Mouse (Mus musculus) midbrain, embryonic 13.5 days (tissue): Measurements from ENCODE around the gene Col5a1. TPM values are rescaled to one million over a fixed set of nuclear protein-coding genes. Genes with fewer than 3 reads are reported as not detected.

Experiments used
- ATAC-seq: fragments of 200-750 bp; cut with Nextera tagmentation; 2 replicates; pipeline ENCODE4 v1.8.0; 2017; ENCODE audit warnings: mild to moderate bottlenecking, moderate TSS enrichment, moderate library complexity
- H3K27ac ChIP-seq: fragments of 300-500 bp; sonication (generic); 2 replicates; pipeline ENCODE4 v1.5.1; 2015; ENCODE audit warnings: inconsistent platforms, mild to moderate bottlenecking, moderate library complexity
- H3K27me3 ChIP-seq: fragments of 300-500 bp; sonication (generic); 2 replicates; pipeline ENCODE4 v1.6.1; 2015; ENCODE audit warnings: mild to moderate bottlenecking, inconsistent platforms
- H3K36me3 ChIP-seq: fragments of 300-500 bp; sonication (generic); 2 replicates; pipeline ENCODE4 v1.6.1; 2015; ENCODE audit warnings: mild to moderate bottlenecking, inconsistent platforms
- H3K4me1 ChIP-seq: fragments of 300-500 bp; sonication (generic); replicated peaks from 2 replicates; pipeline ENCODE4 v1.6.1; 2015; ENCODE audit warnings: inconsistent platforms
- H3K4me2 ChIP-seq: fragments of 300-500 bp; sonication (generic); replicated peaks from 2 replicates; pipeline ENCODE4 v1.6.1; 2015; ENCODE audit warnings: moderate library complexity, mild to moderate bottlenecking, inconsistent platforms
- H3K4me3 ChIP-seq: fragments of 300-500 bp; sonication (generic); replicated peaks from 2 replicates; pipeline ENCODE4 v1.5.1; 2015; ENCODE audit warnings: mild to moderate bottlenecking, inconsistent platforms
- H3K9ac ChIP-seq: fragments of 300-500 bp; sonication (generic); replicated peaks from 2 replicates; pipeline ENCODE4 v1.6.1; 2015; ENCODE audit warnings: mild to moderate bottlenecking, inconsistent platforms
- H3K9me3 ChIP-seq: fragments of 300-500 bp; sonication (generic); 2 replicates; pipeline ENCODE4 v1.6.1; 2016; ENCODE audit warnings: mild to moderate bottlenecking, inconsistent platforms
- WGBS: fragments of 180-500 bp; shearing (Covaris S2); methylation state at CpG from one replicate; pipeline ENCODE4 v1.1.7; 2015; 5-methylcytosine and 5-hydroxymethylcytosine counted together
- polyA plus RNA-seq: library from polyadenylated mRNA; unstranded; fragments of >200 nt; fragmentation: Nextera tagmentation; extraction: Ambion mirVana; gene quantifications from 2 replicates; pipeline ENCODE4 v1.2.1, GENCODE M21; 2015

The Col5a1 gene
- polyA plus RNA-seq, 1 experiment from 2014 or later = 9.2 TPM

DNA sequence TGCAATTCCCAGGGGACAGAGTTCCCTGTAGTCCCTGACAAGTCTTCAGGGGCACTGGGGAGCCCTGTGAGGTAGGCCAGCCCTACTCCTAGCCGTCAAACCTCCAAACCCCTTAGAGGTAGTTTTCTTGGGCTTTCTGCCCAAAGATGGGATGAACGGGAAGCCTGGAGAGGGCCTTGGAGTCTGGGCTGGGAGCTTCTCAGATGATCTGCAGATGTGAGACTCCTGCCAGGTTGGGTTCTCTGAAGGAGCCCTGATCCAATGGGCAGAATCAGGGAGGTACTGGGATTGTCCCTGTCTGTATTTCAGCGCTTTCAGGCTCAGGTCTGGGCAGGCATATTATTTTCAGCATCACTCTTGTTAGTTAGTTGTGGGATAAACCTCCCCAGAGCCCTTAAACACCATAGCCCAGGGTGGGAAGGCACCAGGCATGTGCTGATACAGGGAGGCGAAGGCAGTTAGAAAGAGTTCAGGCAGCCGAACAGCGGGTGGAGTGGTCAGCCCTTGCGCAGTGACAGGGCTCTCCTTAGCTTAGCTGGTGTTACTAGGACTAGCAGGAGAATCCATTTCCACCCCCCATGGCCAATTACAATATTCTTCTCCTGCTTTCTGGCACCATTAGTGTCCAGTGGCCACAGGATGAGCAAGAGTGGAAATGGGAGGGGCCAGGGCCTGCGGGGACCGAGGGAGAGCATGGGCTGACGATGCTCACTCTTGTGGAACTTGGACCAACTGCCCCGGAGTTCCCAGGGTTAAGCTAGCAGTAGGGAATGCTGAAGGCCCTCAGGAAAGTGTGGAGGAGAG is 1.4 kb downstream of the Col5a1 start:
- H3K4me3 ChIP-seq = peak overlapping the region; percentile 59
- peak overlapping the region; percentile 70 for H3K9ac ChIP-seq
- H3K9me3 ChIP-seq = no peaks in the 10 kb centered on the region
- H3K4me1 ChIP-seq = peaks cover 45% of the 10 kb centered on the region
- H3K4me2 ChIP-seq = peak overlapping the region; percentile 98
- peaks cover 25% of the 10 kb centered on the region for H3K27me3 ChIP-seq
- ATAC-seq = no peak
- no peak overlapping the region for H3K27ac ChIP-seq
- WGBS = 22% methylated on average over 11 of the region's 11 CpGs
- H3K36me3 ChIP-seq = no peaks in the 10 kb centered on the region

DNA sequence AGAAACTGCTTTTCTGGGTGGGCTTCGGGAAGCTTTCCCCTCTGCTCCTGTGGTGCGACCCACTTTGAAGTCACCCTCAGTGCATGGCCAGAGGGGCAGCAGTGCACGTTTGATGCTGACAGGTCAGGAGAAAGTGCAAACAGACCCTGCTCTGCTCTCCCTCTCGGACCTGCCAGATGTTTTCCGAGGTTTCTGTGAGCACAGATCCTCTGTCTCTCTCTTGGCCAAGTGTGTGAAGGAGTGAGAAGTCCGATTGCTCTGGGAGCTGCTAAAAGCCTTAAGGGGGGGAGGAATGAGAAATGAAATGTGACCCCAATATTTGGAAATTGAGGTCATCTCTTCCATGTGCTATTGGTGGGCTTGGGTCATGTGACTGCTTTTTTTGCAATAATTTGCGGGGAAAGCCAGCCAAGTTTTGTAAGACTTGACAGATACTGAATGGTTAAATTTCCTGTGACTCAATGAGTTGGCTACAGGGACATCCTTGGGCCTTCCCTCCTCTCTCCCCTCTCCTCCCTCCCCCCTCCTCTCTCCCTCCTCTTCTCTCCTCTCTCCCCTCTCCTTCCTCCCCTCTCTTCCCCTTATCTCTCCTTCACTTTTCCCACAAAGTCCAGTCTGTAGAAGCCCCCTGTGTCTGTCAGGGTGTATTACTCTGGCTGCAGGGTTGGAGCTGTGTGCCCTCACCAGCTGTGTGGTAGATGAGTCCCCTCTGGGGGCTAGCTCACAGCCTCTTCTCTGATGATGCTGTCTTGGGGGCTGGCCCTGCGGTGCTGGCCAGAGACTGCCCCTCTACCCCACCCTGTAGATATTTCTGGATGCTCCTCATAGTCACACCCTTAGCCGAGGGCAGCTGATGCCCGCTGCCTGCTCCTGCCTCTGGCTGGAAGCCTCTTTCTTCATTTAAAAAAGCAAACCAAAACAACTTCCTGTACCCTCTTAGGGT is 2.6 kb downstream of the Col5a1 start:
- Histone ChIP-seq H3K36me3 (no peaks in the 10 kb centered on the region), H3K27ac (no peak overlapping the region), H3K4me1 (peaks cover 45% of the 10 kb centered on the region), H3K9ac (no peak overlapping the region), H3K27me3 (peaks cover 23% of the 10 kb centered on the region), H3K9me3 (no peaks in the 10 kb centered on the region), H3K4me2 (peak overlapping the region; percentile 98), H3K4me3 (no peak overlapping the region)
- no peak for ATAC-seq
- 37% methylated on average over 10 of the region's 10 CpGs for WGBS

DNA sequence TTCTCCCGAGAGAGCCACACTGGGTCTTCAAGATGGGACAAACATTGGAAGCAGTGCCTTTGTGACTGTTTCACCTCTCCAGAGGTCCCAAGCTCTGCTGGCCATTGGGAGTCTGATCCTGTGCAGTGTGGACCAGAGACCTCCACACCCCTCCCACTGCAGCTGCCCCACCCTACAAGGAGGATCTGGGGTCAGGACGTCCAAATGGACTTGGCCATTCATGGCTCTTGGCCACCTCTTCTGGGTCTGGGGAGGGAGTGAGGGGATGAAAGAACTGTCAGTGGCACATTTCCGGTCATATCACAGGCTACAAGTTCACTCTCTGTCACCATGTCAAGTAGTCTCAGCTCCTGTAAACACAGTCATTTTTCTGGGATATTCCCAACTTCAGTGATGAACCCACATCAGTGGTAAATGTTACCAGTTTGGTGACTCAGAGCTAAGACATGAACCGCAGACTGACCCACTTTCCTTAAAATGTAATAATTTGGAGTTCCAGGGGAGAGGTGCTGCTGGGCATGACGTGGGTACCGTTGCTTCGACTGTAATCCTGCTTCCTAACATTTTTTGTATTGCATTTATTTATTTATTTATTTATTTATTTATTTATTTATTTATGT is 5.8 kb downstream of the Col5a1 start:
- Histone ChIP-seq H3K27me3 (peaks cover 16% of the 10 kb centered on the region), H3K4me3 (no peak overlapping the region), H3K9ac (no peak overlapping the region), H3K36me3 (no peaks in the 10 kb centered on the region), H3K27ac (no peak overlapping the region), H3K4me2 (no peak overlapping the region), H3K4me1 (peaks cover 25% of the 10 kb centered on the region), H3K9me3 (no peaks in the 10 kb centered on the region)
- no peak for ATAC-seq
- WGBS = 94% methylated on average over 7 of the region's 7 CpGs

DNA sequence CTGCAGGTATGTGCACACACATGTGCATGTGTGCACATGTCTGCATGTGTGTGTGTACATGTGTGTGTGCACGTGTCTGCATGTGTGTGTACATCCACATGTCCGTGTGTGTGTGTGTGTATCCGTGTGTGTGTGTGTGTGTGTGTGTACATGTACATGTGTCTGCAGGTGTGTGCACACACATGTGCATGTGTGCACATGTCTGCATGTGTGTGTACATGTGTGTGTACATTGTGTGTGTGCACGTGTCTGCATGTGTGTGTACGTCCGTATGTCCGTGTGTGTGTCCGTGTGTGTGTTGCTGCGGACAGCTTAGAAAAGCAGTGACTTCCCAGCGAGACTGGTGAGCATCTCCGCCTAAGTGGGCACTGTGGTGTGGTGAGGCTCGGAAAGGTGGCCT is 6.8 kb downstream of the Col5a1 start:
- WGBS = 95% methylated on average over 12 of the region's 12 CpGs
- H3K36me3 ChIP-seq = no peaks in the 10 kb centered on the region
- no peak overlapping the region for H3K4me3 ChIP-seq
- H3K27ac ChIP-seq = no peak overlapping the region
- no peak for ATAC-seq
- peaks cover 15% of the 10 kb centered on the region for H3K4me1 ChIP-seq
- no peaks in the 10 kb centered on the region for H3K9me3 ChIP-seq
- H3K9ac ChIP-seq = no peak overlapping the region
- H3K27me3 ChIP-seq = peaks cover 7% of the 10 kb centered on the region
- no peak overlapping the region for H3K4me2 ChIP-seq

DNA sequence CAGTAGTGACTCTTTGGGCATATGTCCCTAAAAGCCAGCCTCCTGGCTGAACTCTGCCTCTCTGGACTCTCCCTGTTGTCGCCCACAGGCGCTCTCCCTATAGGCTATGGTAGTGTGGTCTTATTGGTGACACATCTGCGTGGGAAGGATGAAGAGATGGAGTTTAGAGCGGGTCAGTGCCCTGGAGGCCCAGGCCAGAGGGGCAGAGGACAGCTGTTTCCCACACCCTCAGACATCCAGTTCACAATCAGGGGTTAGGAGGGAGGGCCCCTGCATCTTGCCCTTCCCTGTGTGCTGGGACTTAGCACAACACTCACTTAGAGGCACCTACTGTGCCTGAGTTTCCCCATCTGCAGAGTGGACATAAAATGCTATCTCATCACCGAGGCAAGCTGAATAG is 8.8 kb downstream of the Col5a1 start:
- Histone ChIP-seq H3K27ac (no peak overlapping the region), H3K4me2 (no peak overlapping the region), H3K36me3 (no peaks in the 10 kb centered on the region), H3K27me3 (no peaks in the 10 kb centered on the region), H3K9me3 (no peaks in the 10 kb centered on the region), H3K4me1 (no peaks in the 10 kb centered on the region), H3K9ac (no peak overlapping the region), H3K4me3 (no peak overlapping the region)
- ATAC-seq = no peak
- 84% methylated on average over 5 of the region's 5 CpGs for WGBS

DNA sequence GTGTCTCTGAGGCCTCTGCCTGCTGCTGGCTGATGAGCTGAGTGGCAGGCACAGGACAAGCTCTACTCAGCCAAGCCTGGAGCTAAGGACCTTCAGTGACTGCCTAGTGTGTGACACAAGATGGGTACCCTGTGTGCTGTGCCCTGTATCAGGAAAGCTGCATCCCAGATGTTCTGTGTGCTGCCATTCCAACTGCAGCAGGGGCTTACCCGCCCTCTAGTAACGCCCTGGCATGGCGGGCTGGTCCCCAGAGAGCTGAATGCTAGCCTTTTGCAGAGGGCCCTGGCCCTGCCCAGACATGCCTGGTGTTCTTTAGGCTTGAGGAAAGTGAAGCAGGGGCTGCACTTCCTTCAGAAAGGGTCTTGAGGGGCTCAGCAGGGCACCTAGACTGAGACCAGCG is 9.4 kb downstream of the Col5a1 start:
- no peak for ATAC-seq
- Histone ChIP-seq H3K4me1 (no peaks in the 10 kb centered on the region), H3K36me3 (no peaks in the 10 kb centered on the region), H3K9me3 (no peaks in the 10 kb centered on the region), H3K9ac (no peak overlapping the region), H3K27me3 (no peaks in the 10 kb centered on the region), H3K27ac (no peak overlapping the region), H3K4me3 (no peak overlapping the region), H3K4me2 (no peak overlapping the region)
- WGBS = 76% methylated on average over 4 of the region's 4 CpGs

DNA sequence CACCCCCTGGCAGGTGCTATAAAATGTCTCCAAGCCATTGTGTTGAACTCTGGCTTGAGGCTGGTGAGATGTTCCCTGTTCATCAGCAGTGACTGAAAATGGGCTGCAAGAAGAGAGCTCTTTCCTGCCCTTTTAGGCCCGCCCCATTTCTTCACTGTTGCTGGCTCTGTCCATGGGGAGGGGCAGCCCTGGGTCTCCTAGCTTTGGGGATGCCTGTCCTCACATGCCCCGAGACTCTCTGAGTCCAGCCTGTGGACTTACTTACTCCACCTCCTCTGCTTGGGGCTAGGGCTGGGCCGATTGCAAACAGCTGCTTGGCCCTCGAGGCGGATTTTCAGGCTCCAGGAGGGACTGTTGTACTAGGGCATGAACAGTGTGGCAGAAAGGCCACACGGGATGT is 10.9 kb downstream of the Col5a1 start:
- no peak overlapping the region for H3K4me2 ChIP-seq
- ATAC-seq = no peak
- no peak overlapping the region for H3K27ac ChIP-seq
- H3K4me3 ChIP-seq = no peak overlapping the region
- no peaks in the 10 kb centered on the region for H3K36me3 ChIP-seq
- no peak overlapping the region for H3K9ac ChIP-seq
- 0 out of 2 replicates have a peak, but pooled peaks cover 2% of the 10 kb centered on the region for H3K4me1 ChIP-seq
- no peaks in the 10 kb centered on the region for H3K27me3 ChIP-seq
- H3K9me3 ChIP-seq = no peaks in the 10 kb centered on the region
- 72% methylated on average over 6 of the region's 6 CpGs for WGBS

DNA sequence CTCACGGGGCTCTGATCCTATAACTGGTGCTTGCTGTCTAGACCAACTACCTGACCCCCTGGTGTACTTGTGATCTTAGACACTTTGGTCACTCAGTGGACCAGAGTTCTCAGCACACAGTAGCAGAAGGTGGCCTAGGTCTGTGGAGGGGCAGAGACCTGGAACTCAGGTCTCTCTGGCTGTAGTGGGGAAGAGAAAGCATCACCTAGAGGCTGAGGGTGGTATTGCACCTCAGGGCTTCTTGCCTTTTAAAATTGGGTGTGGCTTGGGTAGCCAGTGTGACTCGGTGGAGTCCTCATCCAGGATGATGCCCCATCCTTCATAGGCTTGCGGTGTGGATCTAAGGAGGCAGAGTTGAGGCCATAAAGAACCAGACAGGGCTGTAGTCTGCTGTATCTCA is 13.7 kb downstream of the Col5a1 start:
- ATAC-seq = no peak

DNA sequence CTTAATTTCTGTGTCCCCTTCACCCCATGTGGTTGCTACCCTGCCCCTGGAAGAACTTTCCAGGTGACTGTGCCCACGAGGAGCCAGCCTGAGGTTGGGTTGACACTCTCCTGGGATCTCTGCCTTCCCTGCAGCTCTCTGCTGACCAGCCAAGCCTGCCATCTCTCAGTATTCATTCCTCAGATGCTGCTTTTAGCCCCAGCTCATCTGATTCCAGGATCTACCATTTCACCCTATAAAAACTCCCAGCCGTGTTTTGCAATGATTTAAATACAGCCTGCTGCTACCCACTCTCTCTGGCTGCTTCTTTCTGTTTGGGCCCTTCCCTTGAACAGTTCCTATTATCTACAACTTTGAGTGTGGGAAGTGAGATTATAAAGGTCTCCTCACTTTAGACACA is 14.9 kb downstream of the Col5a1 start:
- Histone ChIP-seq H3K27me3 (no peaks in the 10 kb centered on the region), H3K4me3 (no peak overlapping the region), H3K9ac (no peak overlapping the region), H3K4me1 (0 out of 2 replicates have a peak, but pooled peaks cover 2% of the 10 kb centered on the region), H3K9me3 (no peaks in the 10 kb centered on the region), H3K36me3 (no peaks in the 10 kb centered on the region), H3K4me2 (no peak overlapping the region), H3K27ac (no peak overlapping the region)
- WGBS = 53% methylated on average over 2 of the region's 2 CpGs
- no peak for ATAC-seq

More for the DNA sequence above, 13.7 kb downstream of the Col5a1 start:
- no peaks in the 10 kb centered on the region for H3K27me3 ChIP-seq
- no peak overlapping the region for H3K4me3 ChIP-seq
- H3K36me3 ChIP-seq = no peaks in the 10 kb centered on the region
- H3K9me3 ChIP-seq = no peaks in the 10 kb centered on the region
- H3K4me2 ChIP-seq = no peak overlapping the region
- H3K4me1 ChIP-seq = 0 out of 2 replicates have a peak, but pooled peaks cover 2% of the 10 kb centered on the region
- no peak overlapping the region for H3K27ac ChIP-seq
- WGBS = 65% methylated on average over 3 of the region's 3 CpGs
- H3K9ac ChIP-seq = no peak overlapping the region

DNA sequence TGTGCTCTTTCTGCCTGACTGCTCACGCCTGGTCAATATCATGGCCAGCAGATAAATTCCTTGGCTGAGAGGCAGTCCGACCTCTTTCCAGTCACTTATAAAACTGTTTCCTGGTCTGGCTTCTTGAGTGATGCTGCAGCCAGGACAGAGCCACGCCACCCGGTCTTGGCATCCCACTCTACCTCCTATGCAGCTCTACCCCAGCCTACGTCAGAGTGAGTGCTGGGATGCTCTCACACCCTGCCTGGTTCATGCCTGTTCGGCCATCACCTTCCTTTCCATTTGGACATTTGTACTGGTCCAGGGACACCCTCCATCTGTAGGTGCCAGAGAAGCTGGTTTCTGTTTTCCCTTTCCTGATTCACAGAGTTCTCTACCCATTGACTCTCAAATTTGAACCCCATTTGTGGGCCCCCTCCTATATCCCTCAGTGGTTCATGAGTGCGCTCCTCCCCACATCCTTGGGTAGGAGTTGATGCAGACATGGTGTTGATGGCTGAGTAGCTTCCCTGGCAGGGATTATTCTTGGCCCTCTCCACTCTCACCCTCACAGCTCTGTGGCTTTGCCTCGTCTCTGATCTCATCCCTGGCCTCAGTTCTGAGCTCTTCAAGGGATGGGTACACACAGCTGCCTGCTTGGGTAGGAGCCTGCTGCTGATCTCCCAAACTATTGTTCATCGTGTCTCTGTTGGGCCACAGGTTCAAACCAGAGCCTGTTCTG is 15.5 kb downstream of the Col5a1 start:
- no peak overlapping the region for H3K9ac ChIP-seq
- WGBS = 78% methylated on average over 9 of the region's 9 CpGs
- 0 out of 2 replicates have a peak, but pooled peaks cover 2% of the 10 kb centered on the region for H3K4me1 ChIP-seq
- H3K27me3 ChIP-seq = no peaks in the 10 kb centered on the region
- H3K4me3 ChIP-seq = no peak overlapping the region
- no peak overlapping the region for H3K4me2 ChIP-seq
- ATAC-seq = no peak
- no peaks in the 10 kb centered on the region for H3K36me3 ChIP-seq
- H3K27ac ChIP-seq = no peak overlapping the region
- no peaks in the 10 kb centered on the region for H3K9me3 ChIP-seq

DNA sequence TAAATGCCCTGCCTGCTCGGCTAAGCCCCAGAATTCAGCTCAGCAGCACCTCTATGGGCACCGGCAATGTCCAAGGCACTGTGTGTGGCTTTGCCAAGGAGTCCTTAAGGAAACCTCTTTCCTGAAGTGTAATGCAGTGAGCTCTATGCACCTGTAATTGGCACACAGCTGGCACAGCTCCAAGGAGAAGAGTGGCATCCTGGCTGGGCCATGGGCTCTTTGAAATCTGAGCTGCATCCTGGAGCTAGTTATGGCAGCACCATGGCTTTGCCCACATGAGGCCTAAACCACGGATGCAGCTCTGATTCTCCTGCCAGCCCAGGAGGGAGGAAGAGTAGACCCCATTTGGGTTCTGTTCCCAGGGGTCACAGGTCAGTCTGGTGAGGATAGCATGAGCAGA is 16.1 kb downstream of the Col5a1 start:
- Histone ChIP-seq H3K27me3 (no peaks in the 10 kb centered on the region), H3K9ac (no peak overlapping the region), H3K27ac (no peak overlapping the region), H3K4me2 (no peak overlapping the region), H3K4me3 (no peak overlapping the region), H3K9me3 (no peaks in the 10 kb centered on the region), H3K36me3 (no peaks in the 10 kb centered on the region), H3K4me1 (0 out of 2 replicates have a peak, but pooled peaks cover 2% of the 10 kb centered on the region)
- WGBS = 81% methylated on average over 3 of the region's 3 CpGs
- no peak for ATAC-seq
